Mouse (Mus musculus) monocyte, adult 2 months (primary cell): ENCODE measurements at regions not wholly inside any gene's neighbourhood (a gene's known extent, or its start where the extent isn't known, plus 50 kb on each side); places are given as distances from the start of the nearest gene placed in this dataset.
A peak's percentile ranks its signal among the peaks of the same experiment; 100 is the strongest.

Experiments used
- DNase-seq, 2 experiments: peaks; one replicate each; pipeline ENCODE4 v3.0.0; 2022; ENCODE audit warnings: low spot score in 2 of 2, low read depth in 1 of 2

- DNase-seq = no peak
Measured at GRCm38 (mm10) chr1:64298188-64298587, 176.1 kb upstream of the Klf7 start.

GRCm38 (mm10) chr1:64297343-64297742, 175.3 kb upstream of the Klf7 start:
- no peak for DNase-seq

- DNase-seq = peak in 1 of 2 experiments; percentile 14
Measured at GRCm38 (mm10) chr1:64295512-64295945, 173.4 kb upstream of the Klf7 start.

GRCm38 (mm10) chr1:64295051-64295450, 173.0 kb upstream of the Klf7 start:
- no peak for DNase-seq

- DNase-seq = no peak
Measured at GRCm38 (mm10) chr1:64288812-64289447, 166.8 kb upstream of the Klf7 start.

- DNase-seq = no peak
Measured at GRCm38 (mm10) chr1:64287068-64287467, 165.0 kb upstream of the Klf7 start.

GRCm38 (mm10) chr1:64284656-64285055, 162.6 kb upstream of the Klf7 start:
- DNase-seq = no peak

- DNase-seq = no peak
Measured at GRCm38 (mm10) chr1:64275865-64276264, 153.8 kb upstream of the Klf7 start.

- DNase-seq = no peak
Measured at GRCm38 (mm10) chr1:64275086-64275802, 153.2 kb upstream of the Klf7 start.

GRCm38 (mm10) chr1:64257237-64257636, 135.2 kb upstream of the Klf7 start:
- no peak for DNase-seq

- DNase-seq = no peak
Measured at GRCm38 (mm10) chr1:64255554-64256295, 133.6 kb upstream of the Klf7 start.

- DNase-seq = no peak
Measured at GRCm38 (mm10) chr1:64254673-64255072, 132.6 kb upstream of the Klf7 start.

- DNase-seq = no peak
Measured at GRCm38 (mm10) chr1:64253996-64254395, 131.9 kb upstream of the Klf7 start.

- no peak for DNase-seq
Measured at GRCm38 (mm10) chr1:64242401-64242800, 120.3 kb upstream of the Klf7 start.

GRCm38 (mm10) chr1:64229654-64230053, 107.6 kb upstream of the Klf7 start:
- no peak for DNase-seq

- DNase-seq = no peak
Measured at GRCm38 (mm10) chr1:64226001-64226918, 104.2 kb upstream of the Klf7 start.

GRCm38 (mm10) chr1:64223779-64224687, 102.0 kb upstream of the Klf7 start:
- DNase-seq = no peak

- no peak for DNase-seq
Measured at GRCm38 (mm10) chr1:64222475-64222874, 100.4 kb upstream of the Klf7 start.

GRCm38 (mm10) chr1:64220486-64220885, 98.4 kb upstream of the Klf7 start:
- no peak for DNase-seq

- no peak for DNase-seq
Measured at GRCm38 (mm10) chr1:64220040-64220439, 98.0 kb upstream of the Klf7 start.
